In genomic region chr6:146731692-146732091, GRCm38 (mm10) we compare ENCODE assay signal across 16 mouse cellular contexts. TPM values are rescaled to one million over a fixed set of nuclear protein-coding genes. Genes with fewer than 3 reads are reported as not detected.
DNase-seq lines count a peak whose midpoint lies in the region; ATAC-seq and TF ChIP-seq lines count a peak whose summit lies in the region.
"Had no signal": no experiment of that assay in that cellular context is flagged by ENCODE, and none has a peak within 500 bp of the region (broad histone marks: within the 10 kb centered on the region; RNA-seq: fewer than 3 reads in every experiment).

No protein-coding gene starts in this region.

- TF ChIP-seq EP300 in liver, postnatal 0 days (IDR thresholded peaks at IDR 0.05; ENCODE audit: low read depth), result no peak

- peaks cover 7% of the 10 kb centered on the region for H3K36me3 ChIP-seq in heart, embryonic 13.5 days
- H3K36me3 ChIP-seq in liver, adult 2 months (ENCODE audit: control insufficient read depth, insufficient read depth, low read length), result peaks cover 2% of the 10 kb centered on the region; the same call in 1 of the 2 replicates
- no peaks in the 10 kb centered on the region for H3K36me3 ChIP-seq in liver, embryonic 12.5 days
- H3K36me3 ChIP-seq in liver, postnatal 0 days (replicated peaks; ENCODE audit: insufficient read depth, low read length), result no peaks in the 10 kb centered on the region
- H3K36me3 ChIP-seq: forebrain, embryonic 15.5 days; lung, embryonic 15.5 days had no signal

- WGBS in heart, embryonic 13.5 days, result 38% methylated on average over 2 of the region's 2 CpGs
- 28% methylated on average over 2 of the region's 2 CpGs for WGBS in liver, adult 2 months
- 49% methylated on average over 2 of the region's 2 CpGs for WGBS in liver, embryonic 12.5 days (ENCODE audit: insufficient replicate concordance)
- WGBS in liver, postnatal 0 days (ENCODE audit: insufficient replicate concordance), result 51% methylated on average over 2 of the region's 2 CpGs

- TF ChIP-seq CTCF in liver, adult 2 months (IDR thresholded peaks at IDR 0.05; ENCODE audit: low read depth, low read length), result no peak
- TF ChIP-seq CTCF in liver, postnatal 0 days (IDR thresholded peaks at IDR 0.05; ENCODE audit: low read depth), result no peak

- peaks cover 89% of the 10 kb centered on the region for H3K4me1 ChIP-seq in heart, embryonic 13.5 days
- peaks cover 10% of the 10 kb centered on the region; the same call in 1 of the 2 replicates for H3K4me1 ChIP-seq in liver, adult 2 months (ENCODE audit: control insufficient read depth, insufficient read depth, low read length)
- peaks cover 22% of the 10 kb centered on the region for H3K4me1 ChIP-seq in liver, embryonic 12.5 days
- peaks cover 10% of the 10 kb centered on the region for H3K4me1 ChIP-seq in liver, postnatal 0 days (ENCODE audit: insufficient read depth)
- H3K4me1 ChIP-seq: forebrain, embryonic 15.5 days had no signal

- H3K4me3 ChIP-seq in heart, embryonic 13.5 days, result no peak overlapping the region
- no peak overlapping the region for H3K4me3 ChIP-seq in liver, adult 2 months (ENCODE audit: insufficient read depth, low read depth, low read length)
- no peak overlapping the region for H3K4me3 ChIP-seq in liver, embryonic 12.5 days
- H3K4me3 ChIP-seq in liver, postnatal 0 days (ENCODE audit: low read depth, low read length), result no peak overlapping the region
- H3K4me3 ChIP-seq: erythroblast, embryonic 14.5 days; forebrain, embryonic 15.5 days; lung, embryonic 15.5 days; myocyte had no signal

- DNase-seq in heart, adult 18-20 months, result no peak
- DNase-seq in liver, adult 2 months (ENCODE audit: extremely low read depth, low read depth, low spot score), result peak; percentile 34
- DNase-seq in NIH3T3 (ENCODE audit: low read depth), result peak; percentile 65
- DNase-seq in liver, postnatal 0 days, result no peak
- DNase-seq in thymus, postnatal 14 days, result no peak
- DNase-seq: adrenal gland, adult 8-10 months; cerebellum, adult 9-11 months; thymus, postnatal 4 days had no signal

- peak overlapping the region; percentile 64 for H3K27ac ChIP-seq in heart, embryonic 13.5 days (replicated peaks)
- no peak overlapping the region for H3K27ac ChIP-seq in liver, adult 2 months (replicated peaks; ENCODE audit: insufficient read depth, low read depth, low read length)
- no peak overlapping the region for H3K27ac ChIP-seq in liver, embryonic 12.5 days
- H3K27ac ChIP-seq in liver, postnatal 0 days (ENCODE audit: low read depth), result no peak overlapping the region
- H3K27ac ChIP-seq: forebrain, embryonic 15.5 days; kidney, postnatal 0 days; lung, embryonic 15.5 days had no signal

- H3K9me3 ChIP-seq in heart, embryonic 13.5 days, result no peaks in the 10 kb centered on the region
- H3K9me3 ChIP-seq in liver, embryonic 12.5 days (replicated peaks), result no peaks in the 10 kb centered on the region
- H3K9me3 ChIP-seq in liver, postnatal 0 days (ENCODE audit: low read length), result no peaks in the 10 kb centered on the region
- H3K9me3 ChIP-seq: forebrain, embryonic 15.5 days; lung, embryonic 15.5 days had no signal

- H3K9ac ChIP-seq in heart, embryonic 13.5 days, result no peak overlapping the region; the same call in 1 of the 2 replicates
- no peak overlapping the region for H3K9ac ChIP-seq in liver, adult 2 months (ENCODE audit: low read depth, low read length)
- H3K9ac ChIP-seq in liver, embryonic 12.5 days, result no peak overlapping the region
- no peak overlapping the region for H3K9ac ChIP-seq in liver, postnatal 0 days (replicated peaks)
- H3K9ac ChIP-seq: forebrain, embryonic 15.5 days; lung, embryonic 15.5 days had no signal

- no peaks in the 10 kb centered on the region for H3K27me3 ChIP-seq in heart, embryonic 13.5 days (replicated peaks)
- H3K27me3 ChIP-seq in liver, adult 2 months (ENCODE audit: control insufficient read depth, insufficient read depth, low read length), result no peaks in the 10 kb centered on the region
- no peaks in the 10 kb centered on the region for H3K27me3 ChIP-seq in liver, embryonic 12.5 days (replicated peaks)
- no peaks in the 10 kb centered on the region for H3K27me3 ChIP-seq in liver, postnatal 0 days (ENCODE audit: insufficient read depth, low read length)
- H3K27me3 ChIP-seq: forebrain, embryonic 15.5 days; lung, embryonic 15.5 days had no signal

- TF ChIP-seq POLR2A in liver, adult 2 months (IDR thresholded peaks at IDR 0.05; ENCODE audit: extremely low read depth, insufficient read depth, low read length), result no peak

- ATAC-seq in heart, embryonic 13.5 days (ENCODE audit: extremely low read depth, insufficient number of reproducible peaks, low FRiP score, low TSS enrichment), result no peak
- ATAC-seq in liver, embryonic 12.5 days, result no peak
- peak; percentile 76 for ATAC-seq in liver, postnatal 0 days
- ATAC-seq: forebrain, embryonic 15.5 days; intestine, postnatal 0 days had no signal

- no peak overlapping the region for H3K4me2 ChIP-seq in heart, embryonic 13.5 days
- H3K4me2 ChIP-seq in liver, embryonic 12.5 days, result no peak overlapping the region
- no peak overlapping the region for H3K4me2 ChIP-seq in liver, postnatal 0 days (ENCODE audit: low read depth, low read length)
- H3K4me2 ChIP-seq: forebrain, embryonic 15.5 days; lung, embryonic 15.5 days had no signal

- peaks cover 42% of the 10 kb centered on the region for H3K79me2 ChIP-seq in liver, adult 2 months (ENCODE audit: control insufficient read depth, insufficient read depth, low read length)

RNA-seq across cellular contexts. Expression of gene Stk38l, which starts 6.9 kb away (rescaled TPM):
- 37.9 and 41.4 TPM in 2 replicates for polyA plus RNA-seq in heart, embryonic 13.5 days (2015; fragmentation: Nextera tagmentation; extraction: Ambion mirVana)
- total RNA-seq in heart, adult 18-20 months (2021), result 10 to 100 TPM; 12.8 to 13.7 TPM
- total RNA-seq in liver, adult 2 months (2014; rRNA removed), result 8.3 and 10.4 TPM in 2 replicates
- polyA plus RNA-seq in liver, adult 2 months (2012; rRNA removed), result 2.4 and 3.5 TPM in 2 replicates
- polyA plus RNA-seq in liver, embryonic 12.5 days (2016; fragmentation: Nextera tagmentation; extraction: Ambion mirVana), result 6.7 and 6.8 TPM in 2 replicates
- 4.0 and 4.5 TPM in 2 replicates for polyA plus RNA-seq in liver, postnatal 0 days (2015; fragmentation: Nextera tagmentation; extraction: Ambion mirVana)

Comparison
In these comparisons a context has a peak if more than half of its experiments do, and no peak if none do; other contexts are left out.
1. DNase-seq: peak in liver, adult 2 months (single experiment) and NIH3T3 (single experiment); none in heart, adult 18-20 months (0 of 2), liver, postnatal 0 days (single experiment) and thymus, postnatal 14 days (single experiment).